Mouse (Mus musculus): ENCODE measurements around the gene Akap7.

- TF ChIP-seq POLR2A (IDR thresholded peaks at IDR 0.05; ENCODE audit: borderline replicate concordance, insufficient read depth, low read length) (no peak), CTCF (IDR thresholded peaks at IDR 0.05; ENCODE audit: borderline replicate concordance, insufficient read depth, low read depth, low read length) (no peak)
Measured at GRCm38 (mm10) chr10:25296286-25296656, 11.4 kb downstream of the Akap7 start.
